Mouse (Mus musculus) stomach, embryonic 14.5 days (tissue): ENCODE data around the gene Agt. TPM values are rescaled to one million over a fixed set of nuclear protein-coding genes. Genes with fewer than 3 reads are reported as not detected.

Source experiments
- ATAC-seq: fragments of 200-750 bp; cut with Nextera tagmentation; 2 replicates; pipeline ENCODE4 v1.8.0; 2017; ENCODE audit warnings: low read depth, moderate TSS enrichment; ENCODE audit not compliant: insufficient number of reproducible peaks, insufficient read depth, low FRiP score
- H3K27ac ChIP-seq: fragments of 300-500 bp; sonication (generic); 2 replicates; pipeline ENCODE4 v1.5.1; 2014; ENCODE audit warnings: mild to moderate bottlenecking, low read length, moderate library complexity, mixed read lengths
- H3K27me3 ChIP-seq: fragments of 300-500 bp; sonication (generic); 2 replicates; pipeline ENCODE4 v1.6.1; 2014; ENCODE audit warnings: low read length, control low read depth, mixed read lengths; ENCODE audit not compliant: control insufficient read depth, insufficient read depth
- H3K36me3 ChIP-seq: fragments of 300-500 bp; sonication (generic); 2 replicates; pipeline ENCODE4 v1.6.1; 2014; ENCODE audit warnings: mild to moderate bottlenecking, control low read depth, low read length, moderate library complexity, mixed read lengths; ENCODE audit not compliant: control insufficient read depth, insufficient read depth
- H3K4me1 ChIP-seq: fragments of 300-500 bp; sonication (generic); 2 replicates; pipeline ENCODE4 v1.6.1; 2014; ENCODE audit warnings: low read length, control low read depth, mixed read lengths; ENCODE audit not compliant: control insufficient read depth, insufficient read depth
- H3K4me2 ChIP-seq: fragments of 300-500 bp; sonication (generic); replicated peaks from 2 replicates; pipeline ENCODE4 v1.6.1; 2014; ENCODE audit warnings: low read depth, low read length, control low read depth
- H3K4me3 ChIP-seq: fragments of 300-500 bp; sonication (generic); 2 replicates; pipeline ENCODE4 v1.5.1; 2014; ENCODE audit warnings: low read depth, low read length, control low read depth
- H3K9ac ChIP-seq: fragments of 300-500 bp; sonication (generic); replicated peaks from 2 replicates; pipeline ENCODE4 v1.6.1; 2014; ENCODE audit warnings: low read depth, mild to moderate bottlenecking, control low read depth, low read length, moderate library complexity, mixed read lengths
- H3K9me3 ChIP-seq: fragments of 300-500 bp; sonication (generic); 2 replicates; pipeline ENCODE4 v1.6.1; 2016; ENCODE audit warnings: low read depth, low read length, control low read depth; ENCODE audit not compliant: control insufficient read depth
- WGBS: fragments of 180-500 bp; shearing (Covaris S2); extraction: QIAGEN DNeasy Blood & Tissue Kit; methylation state at CpG from one replicate; pipeline ENCODE4 v1.1.7; 2014; 5-methylcytosine and 5-hydroxymethylcytosine counted together
- polyA plus RNA-seq: library from polyadenylated mRNA; unstranded; fragments of >200 nt; fragmentation: Nextera tagmentation; extraction: Ambion mirVana; gene quantifications from 2 replicates; pipeline ENCODE4 v1.2.1, GENCODE M21; 2014

The Agt gene
- polyA plus RNA-seq, 1 experiment from 2014 or later, result 1.8 TPM

DNA sequence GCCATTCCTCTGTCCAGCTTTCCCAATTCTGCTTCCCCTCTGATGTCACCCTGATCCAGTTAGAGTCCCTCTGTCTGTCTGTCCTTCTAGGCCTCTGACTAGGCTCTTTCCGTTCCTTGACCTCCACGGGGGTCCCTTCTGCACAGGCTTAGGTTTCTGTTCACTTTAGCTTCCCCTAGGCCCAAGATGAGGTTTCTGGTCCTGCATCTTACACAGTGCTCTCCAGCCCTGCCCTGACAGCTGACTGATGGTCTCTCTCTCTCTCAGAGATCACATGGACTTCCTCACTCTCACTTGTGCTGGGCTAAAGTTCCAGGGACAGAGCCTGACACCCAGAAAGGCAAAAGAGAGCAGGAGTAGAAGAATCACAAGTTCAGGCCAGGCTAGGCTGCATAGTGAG, 17.1 kb upstream of the Agt start:
- H3K9ac ChIP-seq, result no peak overlapping the region
- no peak overlapping the region for H3K27ac ChIP-seq
- H3K4me1 ChIP-seq, result peaks cover 6% of the 10 kb centered on the region; the same call in 1 of the 2 replicates
- ATAC-seq, result no peak
- H3K27me3 ChIP-seq, result no peaks in the 10 kb centered on the region
- no peak overlapping the region for H3K4me2 ChIP-seq
- H3K9me3 ChIP-seq, result no peaks in the 10 kb centered on the region
- no peak overlapping the region for H3K4me3 ChIP-seq
- 86% methylated on average over 2 of the region's 2 CpGs for WGBS
- no peaks in the 10 kb centered on the region for H3K36me3 ChIP-seq

DNA sequence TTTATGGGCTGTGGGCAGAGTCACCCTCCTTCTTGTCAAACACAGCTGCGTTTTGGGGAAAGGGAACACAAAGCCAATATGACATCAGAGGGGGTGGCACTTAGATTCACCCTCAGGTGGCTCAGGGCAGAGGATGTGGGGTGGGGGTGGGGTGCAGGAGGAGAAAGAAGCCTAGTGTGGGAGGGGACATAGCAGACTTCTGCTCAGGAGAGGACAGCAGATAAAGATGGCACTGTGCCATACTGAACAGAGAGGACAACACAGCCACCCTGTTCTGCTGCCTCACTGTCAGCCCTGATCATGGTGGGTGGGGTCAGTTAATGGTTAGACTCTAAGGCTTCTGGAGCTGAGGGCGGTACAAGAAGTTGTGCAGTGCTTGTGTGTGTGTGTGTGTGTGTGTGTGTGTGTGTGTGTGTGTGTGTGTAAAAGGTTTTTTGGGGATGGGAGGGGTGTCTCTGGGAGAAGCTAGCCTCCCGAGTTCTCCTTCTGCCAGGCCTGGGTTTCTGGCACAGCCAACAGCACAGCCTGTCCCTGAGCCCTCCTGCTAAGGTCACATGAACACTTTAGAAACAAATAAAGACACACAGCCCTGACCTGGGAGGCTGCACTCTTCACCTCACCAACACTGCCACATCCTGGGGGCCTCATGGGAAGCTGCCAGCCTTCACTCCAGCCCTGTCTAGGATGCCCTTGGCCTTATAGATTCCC, 16.4 kb upstream of the Agt start:
- Histone ChIP-seq H3K4me1 (peaks cover 6% of the 10 kb centered on the region; the same call in 1 of the 2 replicates), H3K27me3 (no peaks in the 10 kb centered on the region), H3K9ac (no peak overlapping the region), H3K36me3 (no peaks in the 10 kb centered on the region), H3K4me2 (no peak overlapping the region), H3K9me3 (no peaks in the 10 kb centered on the region), H3K27ac (no peak overlapping the region; the same call in 1 of the 2 replicates), H3K4me3 (no peak overlapping the region)
- ATAC-seq, result peak; percentile 58; the same call in 1 of the 2 replicates
- 30% methylated on average over 3 of the region's 3 CpGs for WGBS

DNA sequence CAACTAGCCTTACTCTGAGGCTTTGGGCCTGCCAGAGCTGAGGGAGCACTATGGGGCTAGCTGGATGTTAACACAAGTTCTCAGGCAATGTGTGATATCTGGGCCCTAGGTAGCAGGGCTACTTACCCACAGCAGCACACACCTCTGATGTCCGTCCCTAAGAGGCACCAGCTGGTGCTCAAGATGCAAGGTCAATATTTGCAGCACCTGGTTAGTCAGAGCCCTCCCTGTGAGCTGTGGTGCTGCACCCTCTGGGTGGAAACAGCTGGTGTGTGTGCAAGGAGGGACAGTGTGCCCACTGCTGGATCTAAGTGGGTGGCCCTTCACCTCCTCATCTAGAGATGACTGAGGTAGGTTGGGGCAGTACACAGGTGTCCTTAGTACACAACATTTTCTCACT, 7.2 kb upstream of the Agt start:
- no peak overlapping the region for H3K4me2 ChIP-seq
- no peaks in the 10 kb centered on the region for H3K9me3 ChIP-seq
- H3K4me3 ChIP-seq, result no peak overlapping the region
- no peak overlapping the region for H3K27ac ChIP-seq
- H3K9ac ChIP-seq, result no peak overlapping the region
- no peaks in the 10 kb centered on the region for H3K36me3 ChIP-seq
- H3K4me1 ChIP-seq, result no peaks in the 10 kb centered on the region
- no peaks in the 10 kb centered on the region for H3K27me3 ChIP-seq
- ATAC-seq, result peak; percentile 80
- 67% methylated on average over 1 of the region's 1 CpGs for WGBS

DNA sequence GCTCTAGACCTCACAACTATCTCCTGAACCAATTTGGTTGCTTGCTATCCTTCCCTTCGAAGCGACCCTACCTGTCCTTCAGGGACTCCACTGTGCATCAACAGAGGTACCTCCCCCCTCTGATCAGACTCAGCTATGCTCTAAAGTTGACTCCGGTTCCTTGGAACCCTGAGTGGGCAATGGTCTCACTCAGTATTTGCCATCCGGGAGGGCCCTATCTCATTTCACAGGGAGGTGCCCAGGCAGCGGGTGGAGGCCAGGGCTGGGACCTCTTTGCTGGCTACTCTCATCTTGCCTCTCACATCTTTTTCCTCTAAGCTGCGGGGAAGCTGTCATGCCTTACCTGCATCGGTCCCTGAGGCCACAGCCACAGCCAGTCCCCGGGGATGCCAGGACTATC, 6.3 kb upstream of the Agt start, which contains the start of gene Capn9:
TSS of gene Capn9 (plus strand) at position 301 of the 400 bp plus-strand sequence.
- 80% methylated on average over 8 of the region's 8 CpGs for WGBS
- Histone ChIP-seq H3K36me3 (no peaks in the 10 kb centered on the region), H3K9me3 (no peaks in the 10 kb centered on the region), H3K9ac (no peak within 1 kb of the TSS), H3K27me3 (no peaks in the 10 kb centered on the region), H3K27ac (no peak within 1 kb of the TSS), H3K4me1 (no peaks in the 10 kb centered on the region), H3K4me2 (no peak within 1 kb of the TSS), H3K4me3 (no peak within 1 kb of the TSS)
- ATAC-seq, result no peak

DNA sequence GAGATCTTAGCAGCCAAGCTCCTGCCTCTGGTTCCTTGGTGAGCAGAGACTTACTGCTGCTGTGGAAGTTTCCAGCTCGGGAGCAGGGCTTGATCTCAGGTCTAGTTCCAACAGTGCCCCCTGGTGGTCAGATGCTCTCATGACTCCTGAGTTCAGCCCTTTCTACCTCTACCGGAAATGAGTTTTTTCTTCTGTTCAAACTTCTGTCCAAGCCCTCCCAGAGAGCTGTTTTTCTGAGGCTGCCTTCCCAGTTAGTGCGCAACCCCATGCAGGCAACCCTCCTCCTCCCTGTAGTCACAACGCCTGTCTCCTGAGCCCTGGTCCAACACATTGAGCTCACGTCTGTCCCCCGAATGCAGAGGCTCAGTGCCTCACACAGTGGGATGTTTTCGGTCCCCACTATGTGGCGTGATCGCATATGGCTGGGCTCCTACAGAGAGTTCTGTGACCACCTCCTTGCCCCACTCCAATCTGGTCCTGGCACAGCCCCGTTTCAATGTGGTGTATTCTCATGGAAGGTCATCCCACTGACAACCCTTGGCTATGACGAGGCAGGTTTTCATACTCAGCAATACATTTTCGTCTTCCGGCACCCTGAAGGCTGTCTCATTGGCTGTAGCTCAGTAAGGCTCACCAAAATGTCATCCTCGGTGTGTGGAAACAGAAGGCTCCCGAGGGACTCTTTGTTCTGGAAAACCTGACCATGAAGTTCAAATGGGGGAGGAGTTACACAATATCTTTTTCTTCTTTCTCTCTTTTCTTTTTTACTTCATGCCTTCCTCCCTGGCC, 4.2 kb upstream of the Agt start:
- H3K9me3 ChIP-seq, result no peaks in the 10 kb centered on the region
- no peak overlapping the region for H3K4me2 ChIP-seq
- H3K27me3 ChIP-seq, result no peaks in the 10 kb centered on the region
- H3K36me3 ChIP-seq, result no peaks in the 10 kb centered on the region
- WGBS, result 62% methylated on average over 15 of the region's 15 CpGs
- H3K4me3 ChIP-seq, result no peak overlapping the region
- peak overlapping the region; percentile 59; the same call in 1 of the 2 replicates for H3K27ac ChIP-seq
- H3K4me1 ChIP-seq, result 0 out of 2 replicates have a peak, but pooled peaks cover 2% of the 10 kb centered on the region
- ATAC-seq, result peak; percentile 48; the same call in 1 of the 2 replicates
- H3K9ac ChIP-seq, result no peak overlapping the region

DNA sequence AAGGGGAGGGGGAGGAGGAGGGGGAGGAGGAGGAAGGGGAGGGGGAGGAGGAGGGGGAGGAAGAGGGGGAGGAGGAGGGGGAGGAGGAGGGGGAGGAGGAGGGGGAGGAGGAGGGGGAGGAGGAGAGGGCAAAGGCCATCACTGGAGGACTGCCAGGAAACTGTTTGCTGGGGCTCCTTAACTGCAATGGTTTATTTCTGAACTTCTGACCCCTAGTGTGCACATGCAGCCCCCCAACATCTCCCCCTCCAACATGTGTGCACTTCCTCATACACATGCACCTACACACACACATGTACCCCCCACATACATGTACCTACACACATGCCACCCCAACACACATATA, 2.9 kb upstream of the Agt start:
- Histone ChIP-seq H3K4me3 (no peak overlapping the region), H3K9ac (no peak overlapping the region), H3K27me3 (no peaks in the 10 kb centered on the region), H3K36me3 (no peaks in the 10 kb centered on the region), H3K9me3 (no peaks in the 10 kb centered on the region), H3K27ac (peak overlapping the region; percentile 46; the same call in 1 of the 2 replicates), H3K4me2 (no peak overlapping the region), H3K4me1 (0 out of 2 replicates have a peak, but pooled peaks cover 2% of the 10 kb centered on the region)
- no peak for ATAC-seq

DNA sequence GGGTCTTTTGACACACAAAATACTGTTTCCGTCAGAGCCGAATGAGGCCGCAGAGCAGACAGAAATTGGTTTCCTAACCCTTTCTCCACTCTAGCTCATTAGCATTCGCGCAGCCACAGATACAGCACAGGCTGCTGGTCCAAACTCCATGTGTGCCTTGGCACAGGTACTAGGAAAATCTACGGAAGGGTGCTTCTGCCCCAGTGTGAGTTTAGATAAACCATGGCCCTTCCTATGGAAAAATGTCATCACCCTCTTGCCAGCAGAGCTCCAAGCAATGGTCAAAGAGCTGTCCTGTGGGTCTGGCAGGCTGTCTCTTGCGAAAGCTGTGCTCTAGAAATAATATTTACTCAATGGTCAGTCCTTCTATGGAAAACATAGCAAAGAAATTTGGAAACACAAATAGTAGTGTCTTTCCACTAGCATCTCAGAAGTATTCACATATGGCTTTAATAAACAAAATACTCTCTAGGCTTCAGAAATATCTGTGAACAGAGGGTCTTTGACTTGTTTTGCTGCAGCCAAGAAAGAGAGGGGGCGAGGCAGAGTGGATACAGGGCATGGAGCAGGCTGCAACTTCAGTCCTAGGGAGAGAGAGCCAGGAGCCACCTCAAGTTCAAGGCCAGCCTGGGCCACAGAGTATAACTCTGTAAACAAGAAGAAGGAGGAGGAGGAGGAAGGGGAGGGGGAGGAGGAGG, 2.4 kb upstream of the Agt start:
- ATAC-seq, result no peak
- 72% methylated on average over 8 of the region's 8 CpGs for WGBS
- Histone ChIP-seq H3K27me3 (no peaks in the 10 kb centered on the region), H3K27ac (peak overlapping the region; percentile 64), H3K9ac (no peak overlapping the region), H3K9me3 (no peaks in the 10 kb centered on the region), H3K4me1 (0 out of 2 replicates have a peak, but pooled peaks cover 2% of the 10 kb centered on the region), H3K4me3 (no peak overlapping the region), H3K36me3 (no peaks in the 10 kb centered on the region), H3K4me2 (no peak overlapping the region)

DNA sequence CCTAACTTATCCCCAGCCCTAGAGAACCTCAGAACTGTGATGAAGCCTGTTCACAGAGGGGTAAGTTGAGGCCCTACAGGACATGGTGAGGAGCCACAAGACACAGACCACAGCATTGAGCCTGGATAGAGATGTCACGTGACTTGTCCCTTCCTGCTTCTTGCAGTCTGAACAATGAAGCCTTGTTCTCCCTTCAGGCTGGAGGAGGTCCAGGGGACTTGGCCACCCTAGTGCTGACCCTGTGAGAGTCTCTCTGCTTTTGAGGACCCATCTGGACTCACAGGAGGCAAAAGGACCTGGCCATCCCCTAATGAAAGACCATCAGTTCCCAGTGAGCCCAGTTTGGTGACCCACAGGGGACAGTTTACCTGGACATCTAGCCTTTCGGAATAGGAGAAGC, 406 bp downstream of the Agt start:
- Histone ChIP-seq H3K36me3 (no peaks in the 10 kb centered on the region), H3K27ac (no peak overlapping the region), H3K27me3 (no peaks in the 10 kb centered on the region), H3K4me2 (no peak overlapping the region), H3K4me3 (no peak overlapping the region), H3K4me1 (0 out of 2 replicates have a peak, but pooled peaks cover 2% of the 10 kb centered on the region), H3K9me3 (no peaks in the 10 kb centered on the region), H3K9ac (no peak overlapping the region)
- 68% methylated on average over 2 of the region's 2 CpGs for WGBS
- no peak for ATAC-seq
